8 mouse cellular contexts compared by ENCODE assay signal in the genomic region with DNA sequence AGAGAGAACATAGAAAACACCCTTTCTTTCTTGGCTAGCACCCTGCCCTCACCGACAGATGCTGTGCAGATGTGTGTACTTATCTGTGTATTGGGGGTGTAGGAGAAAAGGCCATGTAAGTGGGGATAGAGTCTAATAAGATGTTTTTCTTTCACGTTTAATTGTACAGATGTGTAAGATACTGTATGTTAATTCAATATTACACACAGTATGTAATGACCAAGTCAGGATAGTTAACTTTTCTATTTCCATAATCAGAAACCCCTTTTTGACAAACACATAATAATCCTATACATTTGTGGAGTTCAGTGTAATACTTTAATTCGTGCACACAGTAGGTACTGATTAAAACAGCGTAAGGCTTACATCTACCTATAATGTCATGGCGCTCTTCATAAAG. TPM values are rescaled to one million over a fixed set of nuclear protein-coding genes. Genes with fewer than 3 reads are reported as not detected.
A peak's percentile ranks its signal among the peaks of the same experiment; 100 is the strongest.
DNase-seq lines count a peak whose midpoint lies in the region; ATAC-seq and TF ChIP-seq lines count a peak whose summit lies in the region.

A gene (plus strand): TSS at position 301 of the 400 bp plus-strand sequence.

- DNase-seq in heart, postnatal 25 days (ENCODE audit: low spot score): no peak
- DNase-seq in right cerebral cortex, postnatal 25 days: no peak
- DNase-seq in yolk sac, embryonic 10.5 days (ENCODE audit: low spot score): no peak

- no peak for ATAC-seq in heart, embryonic 16.5 days (replicated peaks; ENCODE audit: extremely low read depth, insufficient read depth, low FRiP score)
- no peak for ATAC-seq in hindbrain, embryonic 15.5 days (ENCODE audit: low FRiP score, low read depth)
- ATAC-seq in liver, embryonic 16.5 days (ENCODE audit: low read depth): no peak
- ATAC-seq in monocyte, adult 5-6 weeks (replicated peaks; ENCODE audit: insufficient number of reproducible peaks, low FRiP score, low TSS enrichment, poor library complexity, severe bottlenecking): no peak

- no peak within 1 kb of the TSS for H3K27ac ChIP-seq in heart, embryonic 16.5 days (ENCODE audit: low read length)
- no peak within 1 kb of the TSS for H3K27ac ChIP-seq in bone marrow macrophage, adult 2 months (ENCODE audit: insufficient read depth, low read depth, low read length)
- H3K27ac ChIP-seq in hindbrain, embryonic 15.5 days (replicated peaks): peak within 1 kb of the TSS; percentile 81
- no peak within 1 kb of the TSS for H3K27ac ChIP-seq in liver, embryonic 16.5 days (ENCODE audit: low read length)

- WGBS in heart, embryonic 16.5 days: 67% methylated on average over 5 of the region's 5 CpGs
- 74% methylated on average over 5 of the region's 5 CpGs for WGBS in hindbrain, embryonic 15.5 days
- WGBS in liver, embryonic 16.5 days (ENCODE audit: insufficient replicate concordance): 60% methylated on average over 5 of the region's 5 CpGs

- no peaks in the 10 kb centered on the region for H3K36me3 ChIP-seq in heart, embryonic 16.5 days (ENCODE audit: control insufficient read depth, insufficient read depth)
- H3K36me3 ChIP-seq in hindbrain, embryonic 15.5 days: no peaks in the 10 kb centered on the region
- no peaks in the 10 kb centered on the region for H3K36me3 ChIP-seq in liver, embryonic 16.5 days (ENCODE audit: control insufficient read depth, insufficient read depth)

- H3K4me1 ChIP-seq in heart, embryonic 16.5 days (ENCODE audit: control insufficient read depth, insufficient read depth, low read length): peaks cover 28% of the 10 kb centered on the region
- no peaks in the 10 kb centered on the region for H3K4me1 ChIP-seq in bone marrow macrophage, adult 2 months (ENCODE audit: control insufficient read depth, insufficient read depth, low read length)
- H3K4me1 ChIP-seq in hindbrain, embryonic 15.5 days (replicated peaks): peaks cover 43% of the 10 kb centered on the region
- H3K4me1 ChIP-seq in liver, embryonic 16.5 days (ENCODE audit: control insufficient read depth, low read depth, low read length): peaks cover 8% of the 10 kb centered on the region

- H3K4me3 ChIP-seq in heart, embryonic 16.5 days (ENCODE audit: low read length): peak within 1 kb of the TSS; percentile 59
- peak within 1 kb of the TSS; percentile 27 for H3K4me3 ChIP-seq in bone marrow macrophage, adult 2 months (ENCODE audit: insufficient read depth, low read length)
- H3K4me3 ChIP-seq in hindbrain, embryonic 15.5 days: peak within 1 kb of the TSS; percentile 64
- H3K4me3 ChIP-seq in liver, embryonic 16.5 days (ENCODE audit: low read depth, low read length): peak within 1 kb of the TSS; percentile 52

- H3K9me3 ChIP-seq in heart, embryonic 16.5 days (replicated peaks; ENCODE audit: control insufficient read depth, low read length): no peaks in the 10 kb centered on the region
- no peaks in the 10 kb centered on the region for H3K9me3 ChIP-seq in hindbrain, embryonic 15.5 days
- H3K9me3 ChIP-seq in liver, embryonic 16.5 days (replicated peaks; ENCODE audit: control insufficient read depth, low read length): no peaks in the 10 kb centered on the region

- H3K4me2 ChIP-seq in heart, embryonic 16.5 days (ENCODE audit: low read depth, low read length): peak within 1 kb of the TSS; percentile 93
- H3K4me2 ChIP-seq in hindbrain, embryonic 15.5 days: peak within 1 kb of the TSS; percentile 99
- peak within 1 kb of the TSS; percentile 59 for H3K4me2 ChIP-seq in liver, embryonic 16.5 days (ENCODE audit: low read depth, low read length)

- peak within 1 kb of the TSS; percentile 54 for H3K9ac ChIP-seq in heart, embryonic 16.5 days (ENCODE audit: low read length)
- peak within 1 kb of the TSS; percentile 74 for H3K9ac ChIP-seq in hindbrain, embryonic 15.5 days
- no peak within 1 kb of the TSS; the same call in 1 of the 2 replicates for H3K9ac ChIP-seq in liver, embryonic 16.5 days (ENCODE audit: low read depth, low read length)

- TF ChIP-seq POLR2A in bone marrow macrophage, adult 2 months (IDR thresholded peaks at IDR 0.05; ENCODE audit: borderline replicate concordance, low read depth, low read length): no peak

- TF ChIP-seq CTCF in bone marrow macrophage, adult 2 months (IDR thresholded peaks at IDR 0.05; ENCODE audit: low read depth, low read length): no peak

- intact Hi-C loops in heart, postnatal 25 days (cut with DNase I): loop anchor here (1.0 to 5.0 kb wide), 3 partner anchors 488 to 1163 kb away; no protein-coding TSS in a partner anchor

- peaks cover 42% of the 10 kb centered on the region for H3K27me3 ChIP-seq in heart, embryonic 16.5 days (ENCODE audit: control insufficient read depth, insufficient read depth, low read length)
- 0 out of 2 replicates have a peak, but pooled peaks cover 5% of the 10 kb centered on the region for H3K27me3 ChIP-seq in hindbrain, embryonic 15.5 days
- peaks cover 59% of the 10 kb centered on the region for H3K27me3 ChIP-seq in liver, embryonic 16.5 days (ENCODE audit: control insufficient read depth, insufficient read depth, low read depth, low read length)

RNA-seq across cellular contexts. Expression of the gene that starts here (rescaled TPM):
- polyA plus RNA-seq in heart, embryonic 16.5 days (2015; fragmentation: Nextera tagmentation; extraction: Ambion mirVana): 0.06 and 0.11 TPM in 2 replicates
- under 1 TPM; 0.20 to 0.36 TPM for total RNA-seq in heart, postnatal 25 days (2021)
- 0.35 TPM in 1 of 2 replicates, not detected in the other for polyA plus RNA-seq in bone marrow macrophage, adult 2 months (2012; ENCODE audit: insufficient read depth, insufficient read length, missing spikeins)
- 4.7 and 5.5 TPM in 2 replicates for polyA plus RNA-seq in hindbrain, embryonic 15.5 days (2015; fragmentation: Nextera tagmentation; extraction: Ambion mirVana)
- 0.02 TPM in 1 of 2 replicates, not detected in the other for polyA plus RNA-seq in liver, embryonic 16.5 days (2015; fragmentation: Nextera tagmentation; extraction: Ambion mirVana)
- total RNA-seq in monocyte, adult 5-6 weeks (2017): 0.19 TPM in 1 of 3 replicates, not detected in the others
